Mouse (Mus musculus): Measurements from ENCODE around the gene Egln1. TPM values are rescaled to one million over a fixed set of nuclear protein-coding genes. Genes with fewer than 3 reads are reported as not detected.
A peak's percentile ranks its signal among the peaks of the same experiment; 100 is the strongest.

Egln1 gene
- total RNA-seq, 2 experiments from 2014 or later = 272 to 278 TPM

DNA sequence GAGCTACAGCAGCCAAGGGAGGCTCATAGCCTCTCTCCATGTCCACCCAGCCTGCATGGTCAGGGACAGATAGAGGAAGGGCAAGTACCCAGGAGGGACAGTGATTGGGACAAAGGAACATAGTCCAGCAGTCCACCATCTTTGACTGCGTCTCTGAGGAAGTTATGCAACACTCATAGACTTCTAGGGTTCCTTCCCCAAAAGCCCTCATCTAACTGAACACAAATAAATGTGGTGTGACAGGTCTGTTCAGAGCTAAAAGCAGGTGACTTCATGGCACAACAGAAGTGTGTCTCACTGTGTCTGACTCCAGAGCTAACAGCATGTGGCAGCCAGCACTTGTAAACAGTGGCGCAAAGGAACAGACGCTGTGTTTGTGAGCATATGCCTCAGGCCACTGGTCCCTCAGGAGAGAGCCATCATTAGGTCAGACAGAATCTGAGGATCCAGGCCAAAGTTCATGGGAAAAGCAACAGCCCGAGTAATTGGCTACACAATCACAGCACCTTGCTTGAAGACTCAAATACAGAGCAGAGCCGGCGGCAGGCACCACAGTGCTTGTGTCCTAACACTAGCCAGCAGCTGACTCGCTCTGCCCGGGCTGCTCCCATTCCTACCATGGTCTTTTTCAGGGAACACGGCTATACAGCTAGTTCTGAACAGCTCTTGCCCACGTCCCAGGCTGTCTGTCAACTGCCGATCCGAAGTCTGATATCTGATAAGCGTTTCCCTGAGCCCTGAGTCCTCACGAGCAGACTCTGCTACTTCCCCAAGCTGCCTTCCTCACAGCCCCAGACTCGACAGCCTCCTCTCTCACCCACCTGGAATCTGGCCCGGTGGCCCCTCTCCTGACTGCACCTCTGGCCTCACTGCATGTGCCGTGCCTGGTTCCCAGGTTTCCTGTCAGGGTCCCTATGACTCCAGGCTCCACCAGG, 36.9 kb downstream of the Egln1 start:
- intact Hi-C loops (cut with DNase I) = loop anchor here (5.0 kb wide), 1 partner anchor 35 kb away; the partner anchor contains the start of gene Egln1
- no peak for DNase-seq (ENCODE audit: low spot score)

DNA sequence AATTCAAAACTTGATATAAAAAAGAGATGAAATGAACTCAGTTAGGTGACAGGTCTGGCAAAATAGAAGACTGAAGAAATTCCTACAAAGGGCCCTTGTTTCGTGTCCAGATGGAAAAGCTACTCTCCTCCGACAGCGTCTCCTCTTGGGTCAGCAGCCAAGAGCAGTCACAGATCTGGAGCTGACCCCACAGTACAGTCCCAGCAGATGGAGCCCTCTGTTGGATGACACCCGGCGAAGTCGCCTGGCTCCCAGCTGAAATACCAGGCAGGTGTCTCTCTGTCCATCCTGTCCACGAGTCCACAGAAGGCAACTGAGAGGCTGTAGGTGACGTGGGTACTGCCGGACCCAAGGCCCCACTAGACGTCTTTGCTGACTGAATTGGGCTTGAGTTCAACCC, 38.8 kb downstream of the Egln1 start:
- intact Hi-C loops (cut with DNase I) = loop anchor here (5.0 kb wide), 1 partner anchor 37 kb away; the partner anchor contains the start of gene Egln1
- no peak for DNase-seq (ENCODE audit: low spot score)

DNA sequence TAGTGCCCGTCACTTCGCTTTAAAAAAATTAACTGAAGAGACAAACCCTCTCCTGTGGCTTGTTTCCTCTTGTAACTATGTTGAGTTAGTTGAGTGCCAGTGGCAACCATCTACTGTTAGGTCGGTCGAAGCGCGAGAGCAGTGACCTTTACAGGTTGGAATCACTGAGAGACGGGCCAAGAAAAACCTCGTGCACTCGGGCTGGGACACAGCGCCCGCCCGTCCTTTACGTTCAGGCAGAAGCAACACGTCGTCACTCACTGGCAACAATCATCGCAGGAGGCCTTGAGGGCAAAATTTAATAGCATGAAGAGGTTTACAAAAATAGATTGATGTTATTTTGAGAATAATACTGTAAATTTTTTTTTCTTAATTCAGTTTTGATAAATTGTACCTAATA, 39.2 kb downstream of the Egln1 start:
- DNase-seq (ENCODE audit: low spot score) = no peak
- intact Hi-C loops (cut with DNase I) = loop anchor here (5.0 kb wide), 1 partner anchor 37 kb away; the partner anchor contains the start of gene Egln1

DNA sequence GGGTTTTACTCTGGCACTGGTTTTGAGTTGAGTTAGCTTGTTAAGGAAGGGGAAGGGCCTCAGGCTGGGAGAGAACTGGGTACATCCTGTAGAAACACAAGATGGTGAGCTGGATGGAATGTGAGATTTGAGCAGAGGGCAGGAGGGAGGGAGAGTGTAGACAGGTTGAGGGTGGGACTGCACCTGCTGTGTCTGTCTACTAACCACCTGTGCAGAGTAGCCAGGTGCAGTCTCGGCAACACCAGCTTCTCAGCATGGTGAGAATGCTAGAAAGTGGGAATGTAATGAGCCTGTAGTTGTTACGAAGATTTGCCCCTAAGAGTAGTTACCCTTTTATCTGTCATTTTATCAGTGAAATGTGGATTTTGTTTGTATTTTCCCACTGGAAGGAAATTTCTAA, 43.6 kb downstream of the Egln1 start:
- intact Hi-C loops (cut with DNase I) = no loop called here
- DNase-seq (ENCODE audit: low spot score) = no peak

DNA sequence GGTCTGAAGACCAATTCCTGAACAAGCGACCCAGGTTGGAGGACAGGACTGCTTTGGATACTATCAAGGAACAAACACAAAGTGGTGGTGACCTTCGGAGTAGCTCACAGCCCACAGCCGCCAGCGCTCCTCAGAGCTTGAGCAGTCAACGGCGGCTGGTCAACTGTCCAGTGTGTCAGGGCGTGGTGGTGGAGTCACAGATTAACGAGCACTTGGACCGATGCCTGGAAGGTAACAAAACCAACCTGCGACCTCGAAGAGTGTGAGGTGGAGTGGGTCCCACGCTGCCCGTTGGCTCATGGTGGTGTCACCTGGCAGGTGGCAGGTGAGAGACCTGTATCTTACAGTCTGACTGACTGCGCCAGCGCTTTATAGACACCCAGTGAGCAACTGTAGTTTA, 45.9 kb downstream of the Egln1 start:
- DNase-seq (ENCODE audit: low spot score) = no peak
- intact Hi-C loops (cut with DNase I) = no loop called here

DNA sequence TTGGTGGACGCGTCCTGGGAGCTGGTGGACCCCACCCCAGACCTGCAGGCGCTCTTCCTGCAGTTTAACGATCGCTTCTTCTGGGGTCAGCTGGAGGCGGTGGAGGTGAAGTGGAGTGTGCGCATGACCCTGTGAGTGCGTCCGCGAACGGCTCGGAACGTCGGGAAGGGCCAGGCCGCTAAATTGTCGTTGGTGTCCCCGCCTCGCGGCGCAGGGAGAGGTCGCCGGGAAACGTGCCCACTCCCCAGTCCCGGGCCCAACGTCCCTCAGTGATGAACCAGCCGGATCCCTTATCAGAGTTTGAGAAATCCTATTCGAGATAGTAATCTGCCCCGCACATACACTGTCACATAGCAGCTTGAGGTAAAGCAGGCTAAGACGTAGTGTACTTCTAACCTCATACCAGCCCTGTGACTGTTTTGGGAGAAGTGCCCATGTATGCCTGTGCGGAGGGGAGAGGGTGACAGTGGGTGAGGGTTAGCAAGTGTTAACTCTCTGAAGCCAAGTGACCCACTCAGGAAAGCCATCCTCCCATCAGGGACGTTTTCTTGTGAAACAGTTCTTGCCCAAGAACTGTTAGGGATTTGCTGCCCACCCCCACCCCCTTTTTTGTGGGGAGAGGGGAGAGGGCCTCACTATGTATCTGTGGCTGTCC, 50.7 kb downstream of the Egln1 start:
- DNase-seq (ENCODE audit: low spot score) = no peak
- intact Hi-C loops (cut with DNase I) = loop anchor here (5.0 kb wide), 1 partner anchor 114 kb away; the partner anchor contains the start of gene Tsnax

DNA sequence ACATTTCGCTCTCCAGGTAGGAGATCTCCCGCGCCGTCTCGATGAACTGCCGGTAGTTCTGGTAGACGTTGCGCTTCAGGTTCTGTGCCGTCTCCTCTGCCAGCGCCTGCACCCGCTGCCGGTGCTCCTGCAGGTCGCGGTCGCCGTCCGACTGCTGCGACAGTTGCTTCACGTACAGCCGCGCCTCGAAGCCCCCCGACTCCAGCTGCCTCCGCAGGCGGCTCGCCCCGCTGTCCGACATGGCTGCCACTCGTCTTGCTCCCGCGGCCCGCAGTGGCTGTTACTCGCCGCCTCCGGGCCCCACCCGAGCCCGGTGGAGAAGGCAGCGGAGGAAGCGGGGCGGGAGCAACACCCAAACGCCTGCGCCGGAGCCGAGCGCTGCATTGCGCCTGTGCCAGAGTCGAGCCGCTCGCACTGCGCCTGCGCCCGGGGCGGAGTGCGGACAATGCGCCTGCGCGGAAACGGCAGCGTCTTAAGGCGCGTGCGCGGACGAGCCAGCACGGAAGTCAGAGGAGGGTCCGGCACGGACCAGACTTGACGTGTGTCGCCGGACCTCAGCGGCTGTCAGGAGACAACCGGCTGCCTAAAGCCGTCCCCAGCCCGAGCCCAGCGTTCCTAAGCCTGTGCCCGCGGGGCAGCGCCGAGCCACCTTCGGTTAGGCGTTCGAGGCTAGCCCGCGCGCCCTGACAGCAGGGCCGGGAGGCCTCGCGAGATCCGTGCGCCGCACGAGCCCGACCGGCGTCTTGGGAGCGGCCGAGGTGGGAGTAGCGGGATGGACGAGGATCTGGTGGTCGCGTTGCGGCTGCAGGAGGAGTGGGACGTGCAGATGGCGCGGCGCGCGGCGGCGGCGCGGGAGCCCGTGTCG, 51.5 kb downstream of the Egln1 start, which contains the start of the genes Exoc8 and Sprtn:
TSS of gene Exoc8 (minus strand) at position 320 of the 865 bp plus-strand sequence.
TSS of gene Sprtn (plus strand) at position 501 of the 865 bp plus-strand sequence.
- intact Hi-C loops (cut with DNase I) = loop anchor here (2.0 to 5.0 kb wide), 3 partner anchors 51 to 137 kb away; partner anchors contain the start of genes Egln1 and Tsnax
- DNase-seq (ENCODE audit: low spot score) = peak; percentile 94

DNA sequence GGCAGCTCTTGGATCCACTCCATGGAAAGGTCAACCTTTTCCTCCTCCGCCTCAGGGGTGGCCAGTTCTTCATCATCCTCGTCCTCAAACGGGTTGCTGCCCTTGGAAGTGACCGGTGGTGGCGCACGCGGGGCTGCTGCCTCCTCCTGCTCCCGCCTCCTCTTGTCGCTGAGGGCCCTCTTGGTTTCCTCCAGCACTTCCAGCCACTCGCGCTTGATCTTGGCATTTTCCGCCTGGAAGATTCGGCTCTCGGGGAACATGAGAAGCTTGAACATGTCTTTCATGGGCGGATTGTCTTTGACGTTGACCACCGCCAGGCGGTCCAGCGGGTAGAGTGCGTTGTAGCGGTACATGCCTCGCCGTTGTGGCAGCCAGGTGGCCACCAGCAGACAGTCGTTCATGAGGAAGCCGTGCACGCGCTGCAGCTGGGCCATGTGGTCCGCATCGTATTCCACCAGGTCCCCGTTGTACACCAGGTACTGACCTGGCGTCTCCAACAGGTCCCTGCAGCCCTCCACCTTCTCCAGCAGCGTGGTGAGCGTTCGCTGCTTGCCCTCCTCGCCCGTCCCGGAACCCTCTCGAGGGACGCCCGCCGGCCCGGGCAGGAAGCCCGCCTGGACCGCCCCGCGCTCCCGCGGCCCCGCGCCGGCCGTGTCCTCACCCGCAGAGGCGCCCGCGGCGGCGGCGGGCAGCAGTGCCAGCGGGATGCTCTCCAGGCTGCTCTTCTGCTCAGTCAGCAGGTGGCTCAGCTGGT, 52.3 kb downstream of the Egln1 start:
- DNase-seq (ENCODE audit: low spot score) = peak; percentile 64
- intact Hi-C loops (cut with DNase I) = loop anchor here (2.0 to 5.0 kb wide), 3 partner anchors 52 to 138 kb away; partner anchors contain the start of genes Egln1 and Tsnax

DNA sequence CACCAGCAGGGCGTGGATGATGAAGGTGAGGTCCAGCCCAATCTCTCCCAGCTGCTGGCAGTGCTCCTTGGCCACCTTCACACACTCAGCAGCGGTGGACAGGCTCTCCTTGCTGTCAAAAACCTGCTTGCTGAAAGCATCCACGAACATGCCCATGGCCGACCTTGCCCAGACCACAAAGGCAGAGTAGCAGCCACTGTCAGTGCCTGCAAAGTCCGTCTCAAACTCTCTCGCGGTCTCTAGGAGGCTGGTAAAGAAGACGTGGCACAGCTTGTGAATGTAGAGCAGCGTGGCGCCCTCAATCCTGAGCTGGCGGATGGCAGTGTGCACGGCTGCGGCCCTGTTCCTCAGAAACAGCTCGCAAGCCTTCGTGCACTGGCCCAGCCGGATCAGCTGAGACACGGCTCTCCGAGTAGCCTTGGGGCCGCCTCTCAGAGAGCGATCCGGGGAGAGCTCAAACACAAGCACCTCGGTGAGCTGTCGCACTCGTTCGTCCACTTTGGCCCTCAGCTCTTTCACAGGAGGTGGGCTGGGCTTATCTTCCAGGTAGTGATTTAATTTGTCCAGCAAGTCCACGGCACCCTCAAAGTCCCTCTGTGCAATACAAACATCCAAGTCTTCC, 53.0 kb downstream of the Egln1 start:
- no peak for DNase-seq (ENCODE audit: low spot score)
- intact Hi-C loops (cut with DNase I) = loop anchor here (2.0 to 5.0 kb wide), 3 partner anchors 53 to 139 kb away; partner anchors contain the start of genes Egln1 and Tsnax

DNA sequence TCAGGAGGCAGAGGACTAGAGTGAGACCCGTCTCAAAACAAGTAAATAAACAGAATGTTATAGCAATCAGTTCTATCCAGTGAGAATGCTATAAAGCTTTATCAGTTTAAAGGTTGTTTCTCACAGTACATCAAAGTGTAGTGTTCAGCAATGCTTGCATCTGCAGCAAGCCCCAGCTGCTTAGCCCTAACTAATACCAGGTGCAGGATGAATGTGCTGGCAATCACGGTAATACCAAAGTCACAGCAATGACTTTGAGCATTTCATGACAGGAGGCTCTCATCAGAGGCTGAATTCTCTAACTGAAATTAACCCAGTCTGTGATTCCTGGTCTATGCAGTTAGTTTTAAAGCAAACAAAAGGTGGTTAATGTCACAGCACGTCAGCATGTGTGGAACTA, 56.5 kb downstream of the Egln1 start:
- intact Hi-C loops (cut with DNase I) = no loop called here
- no peak for DNase-seq (ENCODE audit: low spot score)

DNA sequence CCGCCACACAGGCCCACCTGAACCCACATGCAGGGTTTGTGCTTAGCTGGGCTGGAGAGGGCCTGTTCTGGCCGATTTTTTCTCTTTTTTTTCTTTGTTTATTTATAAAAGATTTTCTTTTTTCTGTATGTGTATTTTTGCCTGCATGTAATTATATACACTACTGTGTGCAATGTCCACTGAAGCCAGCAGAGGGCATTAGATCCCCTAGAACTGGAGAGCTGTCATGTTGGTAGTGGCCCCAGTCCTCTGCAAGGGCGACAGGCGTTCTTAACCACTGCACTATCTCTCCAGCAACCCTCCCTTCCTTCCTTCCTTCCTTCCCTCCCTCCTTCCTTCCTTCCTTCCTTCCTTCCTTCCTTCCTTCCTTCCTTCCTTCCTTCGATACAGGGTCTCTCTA, 60.7 kb downstream of the Egln1 start:
- DNase-seq (ENCODE audit: low spot score) = no peak
- intact Hi-C loops (cut with DNase I) = no loop called here

DNA sequence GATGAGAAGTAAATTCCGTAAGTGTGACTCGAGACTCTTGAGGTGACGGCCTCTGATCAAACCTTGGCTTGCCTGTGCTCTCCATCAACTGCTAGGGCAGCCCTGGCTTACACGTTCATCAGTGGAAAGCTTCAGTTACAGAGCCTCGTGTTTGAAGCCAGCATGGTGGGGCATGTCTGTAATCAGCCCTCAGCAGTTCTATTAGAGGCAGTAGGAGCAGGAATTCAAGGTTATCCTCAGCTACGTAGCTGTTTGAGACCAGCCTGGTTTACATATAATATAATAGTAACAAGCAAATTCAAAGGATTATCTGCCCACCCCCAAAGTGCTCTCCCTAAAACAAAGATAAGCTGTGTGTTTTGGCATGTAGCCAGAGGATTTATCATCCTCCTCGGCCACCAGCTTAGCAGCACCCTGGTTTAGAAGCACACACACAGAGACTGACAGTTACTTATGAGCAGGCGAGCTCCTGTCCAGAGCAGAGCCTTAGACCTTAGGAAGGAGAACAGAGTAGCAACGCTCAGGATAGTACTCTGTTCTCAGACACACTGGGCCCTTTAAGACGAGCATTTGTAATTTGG, 70.1 kb downstream of the Egln1 start:
- intact Hi-C loops (cut with DNase I) = no loop called here
- DNase-seq (ENCODE audit: low spot score) = no peak

DNA sequence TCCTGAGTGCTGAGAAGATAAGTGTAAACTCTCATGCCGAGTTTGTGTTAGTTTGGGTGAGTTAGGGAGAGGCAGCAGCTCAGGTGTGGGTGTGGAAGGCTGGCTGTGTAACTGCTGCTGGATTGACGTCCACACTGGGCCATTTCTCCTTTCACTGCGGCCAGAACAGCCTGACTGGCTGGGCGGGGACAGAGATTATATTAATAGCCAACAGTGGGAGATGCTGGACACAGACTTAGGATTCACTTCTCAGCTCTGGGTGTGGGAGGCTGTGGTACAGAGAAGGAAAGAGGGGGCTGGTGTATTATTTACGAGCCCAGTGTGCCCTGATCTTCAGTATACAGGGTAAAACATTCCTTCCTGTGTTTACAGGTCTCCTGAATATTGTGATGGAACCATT, 71.0 kb downstream of the Egln1 start:
- no peak for DNase-seq (ENCODE audit: low spot score)
- intact Hi-C loops (cut with DNase I) = no loop called here

DNA sequence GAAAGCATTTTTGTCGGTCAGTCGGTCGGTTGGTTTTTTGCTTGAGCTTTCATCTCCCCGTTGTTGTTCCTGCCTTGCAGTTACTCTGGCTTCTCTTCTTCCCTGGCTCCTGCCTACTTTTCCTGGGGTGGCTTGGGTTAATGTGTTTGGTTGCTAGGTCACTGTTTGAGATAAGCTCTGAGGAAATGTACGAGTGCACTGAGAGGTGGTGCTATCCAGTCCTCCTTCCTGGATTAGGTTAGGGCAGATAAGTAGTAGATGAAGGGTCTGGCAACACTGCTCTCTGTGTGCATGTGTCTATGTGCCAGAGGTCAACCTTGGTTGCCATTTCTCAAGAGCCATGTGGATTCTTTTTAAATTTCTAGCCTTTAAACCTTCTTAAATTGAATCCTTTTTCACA, 76.4 kb downstream of the Egln1 start:
- DNase-seq (ENCODE audit: low spot score) = no peak

DNA sequence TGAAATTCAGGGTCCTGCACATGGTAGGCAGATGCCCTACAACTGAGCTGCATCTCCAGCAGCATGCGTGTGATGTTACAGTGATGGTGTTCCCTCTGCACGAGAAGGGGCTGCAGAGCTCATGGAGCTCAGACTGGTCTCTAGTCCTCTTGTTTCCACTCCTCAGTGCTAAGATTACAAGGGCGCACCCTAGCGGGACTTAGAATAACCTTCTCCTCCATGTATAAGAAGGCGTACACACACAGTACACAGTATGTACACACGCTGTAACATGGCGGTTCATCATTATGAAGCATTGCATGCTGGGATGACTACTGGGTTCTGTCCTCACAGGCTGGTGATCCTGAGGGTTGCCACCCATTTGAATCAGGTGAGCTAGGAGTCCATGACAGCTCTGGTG, 77.0 kb downstream of the Egln1 start:
- intact Hi-C loops (cut with DNase I) = no loop called here
- DNase-seq (ENCODE audit: low spot score) = no peak

More for the DNA sequence above, 76.4 kb downstream of the Egln1 start:
- intact Hi-C loops (cut with DNase I) = no loop called here

DNA sequence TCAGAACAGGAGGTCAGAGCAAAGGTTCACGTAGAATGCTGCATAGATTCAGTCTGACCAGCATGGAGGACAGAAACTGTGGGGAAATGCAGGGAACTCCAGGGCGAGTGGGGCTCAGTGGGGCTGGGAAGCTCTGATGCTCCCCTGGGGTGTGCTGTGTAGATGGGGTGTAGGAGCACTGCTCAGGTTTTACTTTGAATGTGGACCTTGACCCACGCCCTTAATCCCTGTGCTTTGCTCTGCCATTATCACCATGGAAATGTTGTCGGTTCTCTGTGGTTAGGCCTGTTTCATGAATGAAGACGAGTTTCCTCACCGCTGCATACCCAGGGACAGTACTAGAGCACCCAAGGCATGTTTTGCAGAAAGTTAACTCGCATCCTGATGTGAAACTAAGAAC, 77.7 kb downstream of the Egln1 start:
- DNase-seq (ENCODE audit: low spot score) = no peak
- intact Hi-C loops (cut with DNase I) = no loop called here

DNA sequence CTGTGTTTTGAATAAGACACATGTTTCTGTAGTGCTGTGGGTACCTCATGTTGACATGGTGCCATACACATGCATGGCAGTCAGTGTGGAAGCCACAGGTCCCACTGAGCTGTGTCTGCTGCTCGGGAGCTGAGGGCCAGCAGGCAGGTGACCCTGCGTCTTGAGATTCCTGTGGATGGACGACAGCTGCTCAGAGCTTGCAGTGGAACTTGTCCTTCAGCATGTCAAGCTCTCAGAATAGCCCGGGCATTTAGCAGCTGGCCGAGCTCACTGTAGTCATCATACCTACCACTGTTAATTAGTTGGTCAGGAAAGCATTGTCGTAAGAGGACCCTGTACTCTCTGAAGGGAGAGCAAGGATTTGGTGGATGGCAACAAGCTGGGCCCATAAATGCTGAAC, 79.4 kb downstream of the Egln1 start:
- no peak for DNase-seq (ENCODE audit: low spot score)
- intact Hi-C loops (cut with DNase I) = no loop called here

DNA sequence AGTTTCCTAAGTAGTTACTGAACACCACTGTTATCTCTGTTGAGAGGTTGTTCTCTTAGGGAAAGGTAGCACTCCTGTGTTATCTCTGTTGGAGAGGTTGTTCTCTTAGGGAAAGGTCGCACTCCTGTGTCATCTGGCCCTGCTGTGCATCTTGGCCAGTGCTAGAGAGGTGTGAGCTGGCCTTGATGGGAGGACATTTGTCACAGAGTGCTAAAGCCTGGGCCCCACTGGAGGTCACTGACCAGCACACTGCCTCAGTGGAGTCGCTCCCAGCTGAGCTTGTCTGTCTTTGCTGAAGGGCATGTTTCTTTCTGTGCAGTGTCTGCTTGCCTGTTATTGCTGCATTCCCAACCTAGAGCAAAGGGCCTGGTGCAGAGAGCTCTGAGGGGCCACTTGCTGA, 82.0 kb downstream of the Egln1 start:
- intact Hi-C loops (cut with DNase I) = no loop called here
- DNase-seq (ENCODE audit: low spot score) = no peak

Measured in heart, postnatal 25 days (tissue).